Mouse (Mus musculus) CD4-positive helper T cell, adult 2 months (primary cell): ENCODE data around the gene Ank.

Experiments
- DNase-seq: peaks from one replicate; pipeline ENCODE4 v3.0.0-alpha.2; 2012; ENCODE audit warnings: low read depth, missing footprints, low spot score

The Ank gene

GRCm38 (mm10) chr15:27630601-27631383 lies 164.3 kb downstream of the Ank start, which contains the start of gene Otulin:
Gene Otulin, minus strand, starts transcription at chr15:27630693.
- DNase-seq: peak; percentile 95

DNA sequence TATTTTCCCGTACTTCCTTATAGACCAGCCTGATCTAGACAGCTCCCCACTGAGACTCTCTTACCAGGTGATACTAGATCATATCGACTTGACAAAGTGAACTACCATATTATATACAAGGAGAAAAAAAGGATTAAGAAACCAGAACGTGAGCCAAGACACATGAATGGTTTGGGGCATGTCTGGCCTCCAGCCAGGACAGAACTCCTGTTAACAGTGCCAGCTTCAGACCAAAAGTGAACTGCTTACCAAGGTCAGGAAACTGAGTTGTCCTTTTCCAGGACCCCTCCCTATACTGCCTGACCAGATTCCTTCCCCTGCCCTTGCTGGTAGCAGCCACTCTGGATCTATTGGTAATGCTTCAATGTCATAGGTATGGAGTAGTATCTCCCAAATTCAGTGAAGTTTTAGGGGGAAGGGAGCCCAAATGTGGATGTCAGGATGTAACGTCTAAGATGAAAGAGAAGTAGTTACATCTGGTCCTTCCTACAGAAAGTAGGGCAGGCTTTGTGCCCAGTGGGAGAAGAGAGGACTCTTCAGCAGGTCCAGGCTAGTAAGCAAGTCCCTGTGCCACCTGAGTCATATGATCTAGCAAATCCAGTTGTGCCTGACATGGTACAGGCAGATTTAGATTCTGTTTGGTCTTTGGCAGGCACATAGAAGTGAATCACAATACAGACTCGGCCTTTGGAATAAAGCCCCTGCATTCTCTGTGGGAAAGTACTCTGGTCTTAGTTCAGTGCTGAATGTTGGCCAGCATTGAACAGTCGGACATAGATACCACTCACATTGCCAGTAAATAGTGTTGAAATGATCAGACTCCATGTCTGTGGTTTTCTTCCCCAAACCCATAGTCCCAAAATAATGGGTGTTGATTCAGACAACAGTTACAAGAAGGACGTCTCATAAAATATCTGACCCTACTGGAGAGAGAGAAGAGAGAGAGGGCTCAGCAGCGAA lies 167.7 kb downstream of the Ank start:
- DNase-seq: no peak

DNA sequence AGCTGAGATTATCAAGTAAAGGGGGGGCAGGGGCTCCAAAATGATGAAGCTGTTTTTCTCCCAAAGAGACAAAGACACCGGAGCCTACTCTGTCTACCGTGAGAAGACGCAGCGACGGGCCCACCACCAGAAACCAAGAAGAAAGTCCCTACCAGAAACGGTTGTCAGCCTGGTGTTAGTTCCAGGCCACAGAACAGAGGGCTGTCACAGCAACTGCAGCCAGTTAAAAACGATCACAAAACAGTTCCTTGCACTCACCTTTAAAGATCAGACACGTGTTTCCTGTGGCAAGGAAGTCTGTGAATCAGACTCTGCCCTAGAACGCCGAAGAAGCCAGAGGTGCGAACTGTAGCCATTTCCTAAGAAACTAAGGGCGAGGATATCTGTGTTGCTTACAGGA lies 174.7 kb downstream of the Ank start:
- peak; percentile 85 for DNase-seq

DNA sequence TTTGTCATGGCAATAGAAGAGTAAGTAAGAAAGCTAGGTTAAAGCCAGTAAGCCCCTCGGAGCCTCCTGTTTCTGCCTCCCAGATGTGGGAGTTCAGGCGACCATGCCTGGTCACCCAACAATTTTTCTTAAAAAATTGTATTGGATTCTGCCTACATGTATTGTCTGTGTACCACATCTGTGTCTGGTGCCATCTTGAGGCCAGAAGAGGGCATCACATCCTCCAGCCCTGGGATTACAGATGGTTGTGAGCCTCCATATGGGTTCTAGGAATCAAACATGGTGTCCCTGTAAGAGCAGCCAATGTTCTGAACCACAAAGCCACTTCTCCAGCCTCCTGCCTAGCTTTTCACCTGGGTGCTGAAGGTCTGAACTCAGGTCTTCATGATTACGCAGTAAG lies 176.4 kb downstream of the Ank start:
- peak; percentile 62 for DNase-seq
